Mouse (Mus musculus) c-Kit-negative CD71-positive TER-119-positive erythroid progenitor cells, embryonic 14.5 days (primary cell): ENCODE data around the gene Klk1.
"Not testable (repeated sequence)": the region's sequence is repeated elsewhere in the genome, so short reads cannot be mapped to it uniquely, and the experiment has no call there.

Experiments
- DNase-seq: peaks from one replicate; pipeline ENCODE4 v3.0.0-alpha.2; 2013; ENCODE audit warnings: low read depth, low spot score

Gene Klk1

DNA sequence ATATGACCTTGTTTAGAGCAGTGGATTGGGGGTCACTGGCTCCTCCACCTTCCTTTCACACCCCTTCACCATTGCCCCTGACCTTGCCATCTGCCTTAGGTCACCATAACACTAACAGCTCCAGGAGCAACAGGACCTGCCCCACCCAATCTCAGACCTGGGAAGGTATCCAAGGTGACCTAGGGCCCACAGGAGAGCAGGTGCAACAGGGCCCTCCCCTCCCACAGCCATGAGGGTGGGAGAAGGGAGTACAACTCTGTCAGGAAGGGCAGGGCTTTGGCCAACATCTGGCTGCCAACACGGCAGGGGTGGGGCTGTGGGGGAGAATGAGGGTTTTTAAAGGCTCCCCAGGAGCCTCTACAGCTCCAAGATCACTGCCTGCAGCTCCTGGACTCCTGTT, at the start of gene Klk1:
Klk1 (plus strand) TSS at position 285 of the 400 bp plus-strand sequence.
- DNase-seq, result no peak

DNA sequence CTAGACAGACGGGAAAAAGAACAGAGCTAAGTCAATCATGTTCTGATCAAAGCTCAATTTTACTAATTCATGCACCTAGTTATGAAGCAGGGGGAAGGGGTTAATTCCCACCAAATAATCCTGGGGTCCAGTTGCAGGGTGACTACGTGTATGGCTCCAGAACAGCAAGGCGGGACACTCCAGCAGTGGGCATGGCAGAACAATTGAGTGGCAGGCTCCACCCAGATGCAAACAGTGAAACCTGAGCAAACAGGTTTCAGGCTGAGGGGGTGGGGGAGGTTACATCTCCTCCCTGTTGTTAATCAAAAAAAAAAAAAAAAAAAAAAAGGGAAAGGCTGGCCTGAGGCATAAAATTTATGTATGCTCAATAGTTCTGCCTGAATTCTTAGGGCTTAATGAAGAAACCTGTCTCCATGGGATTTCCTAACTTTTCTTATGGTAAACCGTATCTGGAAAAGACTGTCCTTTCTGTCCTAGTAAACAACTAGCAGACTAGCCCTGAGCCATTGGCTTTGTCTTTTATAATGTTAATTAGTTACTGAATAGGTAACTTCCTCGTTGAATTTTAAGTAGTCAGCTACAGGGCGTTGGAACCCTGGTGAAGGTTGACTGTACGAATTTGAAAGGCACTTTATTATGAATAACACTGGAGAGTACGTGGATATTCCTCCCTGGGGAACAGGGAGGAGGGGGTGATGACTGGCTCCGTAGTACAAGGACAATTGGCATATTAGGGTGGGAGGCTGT, 45.7 kb upstream of the Klk1 start:
- DNase-seq, result no peak

DNA sequence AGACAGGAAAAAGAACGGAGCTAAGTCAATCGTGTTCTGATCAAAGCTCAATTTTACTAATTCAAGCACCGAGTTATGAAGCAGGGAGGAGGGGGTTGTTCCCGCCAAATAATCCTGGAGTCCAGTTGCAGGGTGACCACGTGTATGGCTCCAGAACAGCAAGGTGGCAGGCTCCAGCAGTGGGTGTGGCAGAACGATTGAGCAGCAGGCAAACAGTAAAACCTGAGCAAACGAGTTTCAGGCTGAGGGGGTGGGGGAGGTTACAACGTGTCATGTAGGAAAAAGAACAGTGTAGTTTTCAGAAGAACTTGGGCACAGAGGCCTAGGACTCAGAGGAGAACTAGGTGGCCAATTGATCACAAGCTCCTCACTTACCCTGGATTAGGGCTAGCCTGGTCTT, 38.6 kb upstream of the Klk1 start:
- not testable (repeated sequence) for DNase-seq

DNA sequence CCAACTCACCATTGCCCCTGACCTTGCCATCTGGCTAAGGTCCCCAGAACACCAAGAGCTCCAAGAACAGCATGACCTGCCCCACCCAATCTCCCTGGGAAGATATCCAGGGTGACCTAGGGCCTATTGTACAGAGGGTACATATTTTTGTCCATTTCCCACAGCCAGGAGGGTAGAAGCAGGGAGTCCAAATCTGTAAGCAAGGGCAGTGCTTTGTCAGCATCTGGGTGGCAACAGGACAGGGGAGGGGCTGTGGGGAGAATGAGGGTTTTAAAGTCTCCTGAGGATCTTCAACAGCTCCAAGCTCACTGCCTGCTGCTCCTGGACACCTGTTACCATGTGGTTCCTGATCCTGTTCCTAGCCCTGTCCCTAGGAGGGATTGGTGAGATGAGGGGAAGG, 37.2 kb upstream of the Klk1 start, which contains the start of gene Klk1b24:
Klk1b24 (plus strand) TSS at position 301 of the 400 bp plus-strand sequence.
- DNase-seq, result not testable (repeated sequence)

DNA sequence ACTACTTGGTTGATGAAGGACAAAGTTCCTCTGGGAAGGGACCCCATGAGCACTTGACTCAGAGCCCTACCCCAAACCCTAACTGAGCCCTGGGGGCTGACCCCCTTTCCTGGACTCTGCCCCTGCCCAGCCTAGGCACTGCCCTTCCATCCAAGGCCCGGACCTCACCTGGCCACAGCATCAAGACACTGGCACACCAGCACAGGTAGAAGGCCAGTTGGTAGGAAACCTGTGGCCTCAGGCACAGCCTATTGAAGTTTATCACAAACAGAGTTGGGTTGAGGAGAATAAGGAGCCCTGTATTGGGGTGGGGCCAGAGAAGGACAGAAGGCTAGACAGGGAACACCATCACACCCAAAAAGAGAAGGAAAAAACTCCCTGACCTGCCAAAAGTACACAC, 31.7 kb upstream of the Klk1 start:
- not testable (repeated sequence) for DNase-seq

DNA sequence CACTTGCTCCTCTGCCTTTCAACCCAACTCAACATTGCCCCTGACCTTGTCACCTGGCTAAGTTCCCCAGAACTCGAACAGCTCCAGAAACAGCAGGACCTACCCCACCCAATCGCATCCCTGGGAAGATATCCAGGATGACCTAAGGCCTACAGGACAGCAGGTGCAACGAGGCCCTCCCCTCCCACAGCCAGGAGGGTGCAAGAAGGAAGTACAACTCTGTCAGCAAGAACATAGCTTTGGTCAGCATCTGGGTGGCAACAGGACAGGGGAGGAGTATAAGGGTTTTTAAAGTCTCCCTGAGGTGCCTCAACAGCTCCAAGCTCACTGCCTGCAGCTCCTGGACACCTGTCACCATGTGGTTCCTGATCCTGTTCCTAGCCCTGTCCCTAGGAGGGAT, 27.3 kb upstream of the Klk1 start, which contains the start of gene Klk1b3:
Klk1b3 (plus strand) TSS at position 301 of the 400 bp plus-strand sequence.
- DNase-seq, result no peak

DNA sequence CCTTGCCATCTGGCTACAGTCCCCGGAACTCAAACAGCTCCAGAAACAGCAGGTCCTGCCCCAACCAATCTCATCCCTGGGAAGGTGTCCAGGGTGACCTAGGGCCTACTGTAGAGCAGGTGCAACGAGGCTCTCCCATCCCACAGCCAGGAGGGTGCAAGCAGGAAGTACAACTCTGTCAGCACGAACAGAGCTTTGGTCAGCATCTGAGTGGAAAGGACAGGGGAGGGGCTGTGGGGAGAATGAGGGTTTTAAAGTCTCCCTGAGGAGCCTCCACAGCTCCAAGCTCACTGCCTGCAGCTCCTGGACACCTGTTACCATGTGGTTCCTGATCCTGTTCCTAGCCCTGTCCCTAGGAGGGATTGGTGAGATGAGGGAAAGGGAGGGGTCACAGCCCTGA, 18.0 kb upstream of the Klk1 start, which contains the start of gene Klk1b4:
Klk1b4 (plus strand) TSS at position 301 of the 400 bp plus-strand sequence.
- not testable (repeated sequence) for DNase-seq

DNA sequence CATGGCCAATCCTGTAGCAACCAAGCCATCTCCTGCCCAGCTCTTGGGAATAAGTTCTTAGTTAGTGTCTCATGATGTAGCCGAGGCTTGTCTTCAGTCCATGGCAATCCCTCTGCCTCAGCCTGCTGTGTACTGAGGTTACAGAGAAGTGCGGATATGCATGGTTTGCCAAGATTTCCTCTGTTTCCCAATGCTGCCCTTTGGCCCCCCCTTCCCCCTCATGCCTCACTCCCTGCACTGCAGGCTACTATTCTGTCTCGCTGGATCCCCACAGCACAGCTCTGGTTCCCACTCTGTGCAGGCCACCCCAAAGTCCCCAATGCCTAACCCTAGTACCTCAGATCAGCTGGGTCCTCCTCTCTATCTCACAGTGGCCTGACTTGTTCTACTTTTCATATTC, 16.9 kb upstream of the Klk1 start:
- DNase-seq, result no peak

DNA sequence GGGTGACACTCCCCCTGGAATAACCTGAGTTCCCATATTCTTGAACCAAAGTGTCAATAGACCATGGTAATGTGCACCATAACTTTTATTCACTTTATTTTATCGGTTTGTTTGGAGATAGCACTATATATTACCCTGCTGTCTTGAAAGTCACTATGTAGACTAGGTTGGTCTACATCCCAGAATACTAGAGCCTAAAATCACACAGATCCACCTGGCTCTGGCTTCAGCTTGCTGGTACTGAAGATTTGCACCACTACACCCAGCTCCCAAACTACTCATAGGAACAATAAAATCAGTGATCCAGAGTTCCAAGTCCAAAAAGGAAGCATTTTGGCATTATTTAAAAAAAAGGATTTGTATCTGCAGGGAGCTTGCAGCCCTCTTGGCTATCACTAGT, 9.5 kb upstream of the Klk1 start, which contains the start of gene Klk1b5:
Klk1b5 (plus strand) TSS at position 301 of the 400 bp plus-strand sequence.
- no peak for DNase-seq

DNA sequence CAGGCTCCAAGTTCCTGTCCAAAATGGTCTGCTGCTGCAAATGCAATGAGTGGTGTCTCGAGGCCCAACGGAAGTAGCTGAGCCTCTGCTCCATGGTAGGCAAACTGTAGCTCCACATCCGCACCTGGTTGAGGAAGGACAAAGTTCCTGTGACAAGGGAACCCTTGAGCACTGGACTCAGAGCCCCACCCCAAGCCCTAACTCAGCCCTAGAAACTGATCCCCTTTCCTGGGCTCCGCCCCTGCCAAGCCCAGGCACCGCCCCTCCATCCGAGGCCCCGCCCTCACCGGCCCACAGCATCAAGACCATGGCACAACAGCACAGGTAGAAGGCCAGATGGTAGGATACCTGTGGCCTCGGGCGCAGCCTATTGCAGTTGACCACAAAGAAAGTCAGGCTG, 3.6 kb upstream of the Klk1 start:
- DNase-seq, result not testable (repeated sequence)

DNA sequence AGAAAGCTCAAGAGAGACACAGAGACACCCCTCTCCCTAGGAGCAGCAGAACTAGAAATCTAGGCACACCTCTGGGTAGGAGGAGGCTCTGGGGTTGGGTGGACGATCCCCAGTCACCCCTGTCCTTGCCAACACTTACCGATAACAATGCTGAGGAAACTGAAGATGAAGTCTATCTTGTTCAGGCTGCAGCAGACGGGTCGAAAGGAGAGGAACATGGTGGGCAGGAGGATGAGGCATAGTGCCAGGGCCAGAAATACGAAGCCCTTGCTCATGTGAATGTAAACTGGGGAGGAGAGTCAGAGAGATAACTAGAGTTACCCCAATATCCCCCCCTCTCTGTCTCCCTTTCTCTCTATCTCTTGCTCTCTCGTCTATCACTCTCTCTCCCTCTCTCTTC, 2.8 kb upstream of the Klk1 start:
- not testable (repeated sequence) for DNase-seq

DNA sequence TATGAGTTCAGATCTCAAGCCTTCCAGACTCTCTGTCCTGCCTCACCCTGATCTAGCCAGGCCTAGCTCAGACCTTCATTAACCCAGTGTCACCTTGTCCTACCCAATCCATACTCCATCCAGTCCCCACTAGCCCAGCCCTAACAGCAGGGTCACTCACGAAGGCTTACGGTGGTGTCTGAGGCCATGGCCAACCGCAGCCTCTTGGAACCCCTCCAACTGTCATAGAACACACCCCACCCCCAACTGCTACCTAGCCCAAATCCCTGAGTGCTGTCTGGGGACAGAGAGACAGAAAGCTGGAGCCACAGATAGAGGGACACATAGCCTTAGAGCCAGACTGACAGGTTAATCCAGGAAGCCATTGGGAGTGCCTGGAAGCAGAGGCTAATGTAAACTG, 10.7 kb downstream of the Klk1 start, which contains the start of gene Gm36864:
Gm36864 (plus strand) TSS at position 269 of the 400 bp plus-strand sequence.
- DNase-seq, result no peak

DNA sequence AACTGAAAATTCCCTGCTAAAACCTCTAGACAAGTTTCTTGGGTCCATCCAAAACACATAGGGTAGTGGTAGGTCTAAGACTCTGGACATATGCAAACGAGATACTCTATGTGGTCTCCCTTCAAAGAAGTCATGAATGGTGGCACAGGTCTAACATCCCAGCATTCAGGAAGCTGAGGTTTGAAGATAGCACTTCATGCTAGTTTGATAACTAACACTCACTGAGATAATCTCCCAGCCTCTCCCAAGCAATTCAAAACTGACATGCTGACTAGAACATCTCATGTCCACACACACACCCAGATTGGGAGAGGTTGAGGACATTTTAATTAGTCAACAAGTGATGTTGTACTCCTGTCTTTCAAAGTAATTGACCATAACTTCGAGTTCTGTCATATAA, 14.8 kb downstream of the Klk1 start:
- no peak for DNase-seq

DNA sequence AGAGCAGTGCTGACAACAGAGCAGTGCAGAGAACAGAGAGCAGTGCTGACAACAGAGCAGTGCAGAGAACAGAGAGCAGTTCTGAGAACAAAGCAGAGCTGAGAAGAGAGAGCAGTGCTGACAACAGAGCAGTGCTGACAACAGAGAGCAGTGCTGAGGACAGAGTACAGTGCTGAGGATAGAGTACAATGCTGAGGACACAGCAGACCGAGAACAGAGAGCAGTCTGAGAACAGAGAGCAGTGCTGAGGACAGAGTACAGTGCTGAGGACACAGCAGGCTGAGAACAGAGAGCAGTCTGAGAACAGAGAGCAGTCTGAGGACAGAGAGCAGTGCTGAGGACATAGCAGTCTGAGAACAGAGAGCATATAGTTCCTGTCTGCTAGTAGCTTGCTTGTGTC, 15.6 kb downstream of the Klk1 start:
- DNase-seq, result no peak

DNA sequence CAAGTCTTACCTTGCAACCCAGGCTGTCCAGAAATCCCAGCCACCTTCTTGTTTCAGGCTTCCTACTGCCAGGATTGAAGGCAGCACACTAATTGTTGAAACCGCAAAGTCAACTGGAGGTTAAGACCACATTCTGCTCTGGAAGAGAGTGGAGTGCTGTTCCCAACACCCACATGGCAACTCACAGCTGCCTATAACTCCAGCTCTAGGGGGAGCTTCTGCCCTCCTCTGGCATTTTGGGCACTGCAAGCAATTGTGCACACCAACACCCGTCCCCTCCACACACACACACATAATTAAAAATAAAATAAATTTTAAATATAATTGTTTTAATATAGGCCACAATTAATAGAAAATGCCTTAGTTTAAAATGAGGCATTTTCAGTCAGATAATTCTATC, 16.0 kb downstream of the Klk1 start:
- DNase-seq, result no peak

DNA sequence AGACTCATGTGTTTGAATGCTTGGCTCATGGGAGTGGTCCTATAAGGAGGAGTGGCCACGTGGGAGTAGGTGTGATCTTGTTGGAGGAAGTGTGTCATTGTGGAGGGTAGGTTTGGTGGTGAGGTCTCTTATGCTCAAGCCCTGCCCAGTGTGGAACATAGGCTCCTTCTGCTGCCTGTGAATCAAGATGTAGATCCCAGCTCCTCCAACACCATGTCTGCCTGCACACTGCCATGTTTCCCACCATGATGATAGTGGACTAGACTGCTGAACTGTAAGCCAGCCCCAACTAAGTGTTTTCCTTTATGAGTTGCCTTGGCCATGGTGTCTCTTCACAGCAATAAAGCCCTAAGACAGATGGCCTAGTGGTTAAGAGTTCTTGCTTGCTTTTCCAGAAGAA, 18.9 kb downstream of the Klk1 start:
- DNase-seq, result no peak

DNA sequence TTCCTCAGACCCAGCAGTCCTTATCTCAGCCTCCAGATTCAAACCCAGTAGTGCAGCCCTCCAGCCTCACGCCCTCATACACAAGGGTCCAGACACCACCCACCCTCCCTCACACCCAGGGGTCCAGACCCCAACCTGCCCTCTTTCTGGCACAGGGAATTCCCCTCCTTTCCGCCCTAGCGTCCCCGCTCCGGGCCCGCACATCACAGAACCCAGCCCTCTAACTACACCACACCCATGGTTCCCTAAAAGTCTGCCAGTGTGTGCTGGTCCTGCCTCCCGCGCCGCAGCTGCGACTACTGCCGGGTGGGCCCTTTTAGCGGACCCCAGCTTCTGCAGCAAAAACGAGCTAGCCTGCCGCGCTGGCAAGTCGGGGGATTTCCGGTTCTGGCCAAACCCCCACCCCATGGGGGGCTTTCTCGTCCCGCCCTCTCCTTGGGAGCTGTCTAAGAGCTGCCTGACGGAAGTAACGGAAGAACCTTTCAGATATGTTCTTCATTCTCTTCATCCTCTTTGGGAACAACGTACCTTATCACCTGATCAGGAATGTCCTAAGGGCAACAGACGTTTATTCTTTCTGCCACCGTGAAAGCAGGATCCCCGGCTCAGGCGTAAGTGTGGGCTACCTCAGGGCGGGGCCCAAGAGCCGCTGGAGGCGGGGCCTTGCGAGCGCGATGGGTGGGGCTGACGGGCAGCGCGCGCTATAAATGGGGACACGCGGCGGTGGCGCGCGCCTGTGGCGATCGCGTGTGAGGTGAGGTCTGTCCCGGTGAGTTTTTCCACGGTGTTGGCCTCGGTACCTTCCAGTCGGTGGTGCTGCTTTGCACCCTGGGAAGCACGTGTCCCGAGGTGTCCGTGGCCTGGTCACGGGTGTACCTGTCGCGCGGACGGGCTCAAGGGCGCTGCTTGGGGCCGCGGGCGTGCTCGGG, 21.2 kb downstream of the Klk1 start, which contains the start of the genes 1700028J19Rik and 2410002F23Rik:
1700028J19Rik (minus strand) TSS at position 641 of the 929 bp plus-strand sequence.
2410002F23Rik (plus strand) TSS at position 668 of the 929 bp plus-strand sequence.
- peak; percentile 82 for DNase-seq

DNA sequence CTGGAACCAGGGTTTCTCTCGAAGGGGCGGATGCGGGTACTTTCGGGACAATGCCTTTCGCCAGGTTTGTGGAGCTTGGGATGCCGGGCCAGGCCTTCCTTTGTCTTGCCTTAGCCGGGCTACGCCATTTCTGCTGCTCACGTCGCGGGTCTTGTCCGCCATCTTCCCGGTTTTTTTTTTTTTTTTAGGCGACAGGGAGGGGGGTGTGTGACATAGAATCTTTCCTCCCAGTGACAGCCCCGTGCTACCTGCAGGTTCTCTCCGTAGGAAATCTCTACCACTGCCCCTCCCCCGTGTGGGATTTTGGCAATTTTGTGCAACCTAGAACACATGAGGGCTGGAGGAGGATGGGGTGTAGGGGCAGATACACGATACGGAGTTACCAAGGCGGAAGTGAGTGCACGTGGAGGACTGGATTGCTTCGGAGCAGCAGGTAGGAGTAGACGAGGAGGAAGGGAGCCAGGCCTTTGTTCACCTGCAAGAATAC, 21.9 kb downstream of the Klk1 start:
- DNase-seq, result no peak

DNA sequence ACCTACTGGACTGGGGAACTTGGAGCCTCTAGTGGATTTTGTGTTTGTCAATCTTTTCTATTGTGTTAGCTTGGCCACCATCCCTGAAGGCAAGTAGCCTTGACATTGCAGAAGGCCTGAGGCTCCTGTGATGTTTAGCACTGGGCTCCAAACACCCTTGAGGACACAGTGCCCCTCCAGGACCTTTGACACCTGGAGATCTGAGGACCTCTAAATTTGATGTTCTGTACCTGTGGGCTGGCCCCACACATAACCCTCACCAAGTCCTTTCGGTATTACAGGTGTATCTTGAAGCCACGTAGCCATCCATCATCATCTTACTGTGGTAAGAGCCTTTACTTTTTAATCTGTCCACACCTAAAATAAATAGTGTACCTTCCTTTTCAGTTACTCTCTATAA, 22.8 kb downstream of the Klk1 start:
- DNase-seq, result no peak

DNA sequence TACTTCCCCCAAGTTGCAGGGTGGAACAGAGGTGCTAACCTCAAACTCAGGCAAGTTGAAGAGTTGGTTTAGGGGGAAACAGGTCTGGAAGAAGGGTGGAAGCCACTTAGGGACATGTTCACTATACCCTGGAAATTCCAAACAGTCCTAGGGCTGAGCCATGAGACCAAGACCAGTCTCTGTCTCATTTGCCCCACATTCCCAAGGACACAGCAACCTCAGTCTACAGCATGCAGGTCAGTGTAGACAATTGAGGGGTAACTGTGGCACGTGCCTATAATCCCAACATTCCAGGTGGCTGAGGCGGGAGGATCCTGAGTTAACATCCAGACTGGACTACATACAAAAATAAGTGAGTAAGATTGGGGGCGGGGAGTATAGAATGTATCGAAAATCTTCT, 24.1 kb downstream of the Klk1 start:
- DNase-seq, result no peak

DNA sequence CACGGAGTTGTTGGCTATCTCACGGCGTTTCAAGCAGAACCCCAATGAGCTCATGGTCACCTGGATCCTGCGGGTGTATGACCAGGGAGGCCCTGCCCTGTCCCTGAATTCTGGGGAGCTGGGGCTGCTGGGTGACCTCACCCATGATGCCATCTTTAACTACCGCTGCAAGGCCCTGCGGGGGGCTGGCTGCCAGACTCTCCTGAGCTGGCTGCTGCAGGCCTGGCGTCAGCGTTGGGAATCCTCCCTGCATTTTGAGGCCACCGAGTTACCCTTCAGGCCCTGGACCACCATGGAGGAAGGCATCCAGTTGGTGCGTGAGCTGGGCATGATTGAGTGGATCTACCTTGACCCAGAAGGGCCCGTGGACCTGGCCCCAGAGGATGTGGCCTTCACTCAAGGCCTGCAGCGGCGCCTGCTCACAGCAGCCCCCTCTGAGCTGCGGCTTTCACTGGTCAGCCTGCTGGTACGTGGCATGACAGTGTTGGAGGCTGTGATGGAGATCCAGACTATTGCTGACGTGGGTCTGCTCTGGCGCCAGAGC, 25.6 kb downstream of the Klk1 start:
- DNase-seq, result not testable (repeated sequence)
